Mouse (Mus musculus): ENCODE data around the gene Opcml. TPM values are rescaled to one million over a fixed set of nuclear protein-coding genes. Genes with fewer than 3 reads are reported as not detected.

The Opcml gene
- polyA plus RNA-seq, 1 experiment from 2014 or later, result 0.97 TPM

GRCm38 (mm10) chr9:28225824-28226569 lies 435.4 kb downstream of the Opcml start:
- Histone ChIP-seq H3K27ac (no peak overlapping the region), H3K4me3 (replicated peaks; ENCODE audit: low read depth, low read length) (no peak overlapping the region), H3K4me1 (replicated peaks; ENCODE audit: insufficient read depth, low read length) (no peaks in the 10 kb centered on the region), H3K9me3 (replicated peaks; ENCODE audit: low read length) (no peaks in the 10 kb centered on the region), H3K27me3 (ENCODE audit: insufficient read depth, low read length) (no peaks in the 10 kb centered on the region), H3K36me3 (ENCODE audit: insufficient read depth, low read length) (no peaks in the 10 kb centered on the region), H3K4me2 (ENCODE audit: low read length) (no peak overlapping the region), H3K9ac (ENCODE audit: low read depth, low read length) (no peak overlapping the region)
- DNase-seq (ENCODE audit: low spot score) (no peak), ATAC-seq (replicated peaks; ENCODE audit: low FRiP score, low read depth) (no peak)
- TF ChIP-seq CTCF (IDR thresholded peaks at IDR 0.05; ENCODE audit: low read depth), result no peak
- WGBS, result 80% methylated on average over 8 of the region's 8 CpGs

- DNase-seq (ENCODE audit: low spot score) (no peak), ATAC-seq (replicated peaks; ENCODE audit: low FRiP score, low read depth) (no peak)
- no peaks in the 10 kb centered on the region for H3K27me3 ChIP-seq (ENCODE audit: insufficient read depth, low read length)
- H3K36me3 ChIP-seq (ENCODE audit: insufficient read depth, low read length), result no peaks in the 10 kb centered on the region
- no peak overlapping the region for H3K4me3 ChIP-seq (replicated peaks; ENCODE audit: low read depth, low read length)
- TF ChIP-seq CTCF (IDR thresholded peaks at IDR 0.05; ENCODE audit: low read depth), result no peak
- no peaks in the 10 kb centered on the region for H3K4me1 ChIP-seq (replicated peaks; ENCODE audit: insufficient read depth, low read length)
- H3K27ac ChIP-seq, result no peak overlapping the region
- H3K4me2 ChIP-seq (ENCODE audit: low read length), result no peak overlapping the region
- WGBS, result 43% methylated on average over 5 of the region's 5 CpGs
- no peaks in the 10 kb centered on the region for H3K9me3 ChIP-seq (replicated peaks; ENCODE audit: low read length)
- H3K9ac ChIP-seq (ENCODE audit: low read depth, low read length), result no peak overlapping the region
Observed at GRCm38 (mm10) chr9:28226570-28226951, 436.0 kb downstream of the Opcml start.

- Histone ChIP-seq H3K4me3 (replicated peaks; ENCODE audit: low read depth, low read length) (no peak overlapping the region), H3K4me2 (ENCODE audit: low read length) (no peak overlapping the region), H3K4me1 (replicated peaks; ENCODE audit: insufficient read depth, low read length) (no peaks in the 10 kb centered on the region), H3K27ac (no peak overlapping the region), H3K27me3 (ENCODE audit: insufficient read depth, low read length) (no peaks in the 10 kb centered on the region), H3K36me3 (ENCODE audit: insufficient read depth, low read length) (no peaks in the 10 kb centered on the region), H3K9me3 (replicated peaks; ENCODE audit: low read length) (no peaks in the 10 kb centered on the region), H3K9ac (ENCODE audit: low read depth, low read length) (no peak overlapping the region)
- ATAC-seq (replicated peaks; ENCODE audit: low FRiP score, low read depth) (no peak), DNase-seq (ENCODE audit: low spot score) (no peak)
- no peak for TF ChIP-seq CTCF (IDR thresholded peaks at IDR 0.05; ENCODE audit: low read depth)
- WGBS, result 84% methylated on average over 9 of the region's 9 CpGs
Observed at GRCm38 (mm10) chr9:28238450-28238849, 447.9 kb downstream of the Opcml start.

- Histone ChIP-seq H3K4me1 (replicated peaks; ENCODE audit: insufficient read depth, low read length) (no peaks in the 10 kb centered on the region), H3K27me3 (ENCODE audit: insufficient read depth, low read length) (no peaks in the 10 kb centered on the region), H3K4me3 (replicated peaks; ENCODE audit: low read depth, low read length) (no peak overlapping the region), H3K9ac (ENCODE audit: low read depth, low read length) (no peak overlapping the region), H3K27ac (no peak overlapping the region), H3K4me2 (ENCODE audit: low read length) (no peak overlapping the region), H3K9me3 (replicated peaks; ENCODE audit: low read length) (no peaks in the 10 kb centered on the region), H3K36me3 (ENCODE audit: insufficient read depth, low read length) (no peaks in the 10 kb centered on the region)
- ATAC-seq (replicated peaks; ENCODE audit: low FRiP score, low read depth), result no peak
- DNase-seq (ENCODE audit: low spot score), result peak; percentile 68
- peak; percentile 82 for TF ChIP-seq CTCF (IDR thresholded peaks at IDR 0.05; ENCODE audit: low read depth)
- WGBS, result 62% methylated on average over 7 of the region's 7 CpGs
Observed at GRCm38 (mm10) chr9:28247742-28248503, 457.3 kb downstream of the Opcml start.

GRCm38 (mm10) chr9:28251341-28251740 lies 460.8 kb downstream of the Opcml start:
- no peak for DNase-seq (ENCODE audit: low spot score)
- ATAC-seq (replicated peaks; ENCODE audit: low FRiP score, low read depth), result no peak
- H3K9ac ChIP-seq (ENCODE audit: low read depth, low read length), result no peak overlapping the region
- no peak for TF ChIP-seq CTCF (IDR thresholded peaks at IDR 0.05; ENCODE audit: low read depth)
- H3K27me3 ChIP-seq (ENCODE audit: insufficient read depth, low read length), result no peaks in the 10 kb centered on the region
- no peaks in the 10 kb centered on the region for H3K9me3 ChIP-seq (replicated peaks; ENCODE audit: low read length)
- H3K27ac ChIP-seq, result no peak overlapping the region
- 85% methylated on average over 9 of the region's 9 CpGs for WGBS
- H3K36me3 ChIP-seq (ENCODE audit: insufficient read depth, low read length), result no peaks in the 10 kb centered on the region
- H3K4me1 ChIP-seq (replicated peaks; ENCODE audit: insufficient read depth, low read length), result no peaks in the 10 kb centered on the region
- no peak overlapping the region for H3K4me3 ChIP-seq (replicated peaks; ENCODE audit: low read depth, low read length)
- H3K4me2 ChIP-seq (ENCODE audit: low read length), result no peak overlapping the region

- Histone ChIP-seq H3K36me3 (ENCODE audit: insufficient read depth, low read length) (no peaks in the 10 kb centered on the region), H3K4me1 (replicated peaks; ENCODE audit: insufficient read depth, low read length) (no peaks in the 10 kb centered on the region), H3K4me2 (ENCODE audit: low read length) (no peak overlapping the region), H3K27ac (no peak overlapping the region), H3K9ac (ENCODE audit: low read depth, low read length) (no peak overlapping the region), H3K4me3 (replicated peaks; ENCODE audit: low read depth, low read length) (no peak overlapping the region), H3K27me3 (ENCODE audit: insufficient read depth, low read length) (no peaks in the 10 kb centered on the region), H3K9me3 (replicated peaks; ENCODE audit: low read length) (no peaks in the 10 kb centered on the region)
- TF ChIP-seq CTCF (IDR thresholded peaks at IDR 0.05; ENCODE audit: low read depth), result no peak
- WGBS, result 73% methylated on average over 8 of the region's 8 CpGs
- no peak for ATAC-seq (replicated peaks; ENCODE audit: low FRiP score, low read depth)
- no peak for DNase-seq (ENCODE audit: low spot score)
Observed at GRCm38 (mm10) chr9:28255128-28255904, 464.7 kb downstream of the Opcml start.

Measured in kidney, postnatal 0 days (tissue).